Mouse (Mus musculus) T-cell, adult 2 months (primary cell): ENCODE data around the gene Olfr1396.

ENCODE experiments used
- DNase-seq: peaks from one replicate; pipeline ENCODE4 v3.0.0; 2022; ENCODE audit warnings: low spot score

The Olfr1396 gene

DNA sequence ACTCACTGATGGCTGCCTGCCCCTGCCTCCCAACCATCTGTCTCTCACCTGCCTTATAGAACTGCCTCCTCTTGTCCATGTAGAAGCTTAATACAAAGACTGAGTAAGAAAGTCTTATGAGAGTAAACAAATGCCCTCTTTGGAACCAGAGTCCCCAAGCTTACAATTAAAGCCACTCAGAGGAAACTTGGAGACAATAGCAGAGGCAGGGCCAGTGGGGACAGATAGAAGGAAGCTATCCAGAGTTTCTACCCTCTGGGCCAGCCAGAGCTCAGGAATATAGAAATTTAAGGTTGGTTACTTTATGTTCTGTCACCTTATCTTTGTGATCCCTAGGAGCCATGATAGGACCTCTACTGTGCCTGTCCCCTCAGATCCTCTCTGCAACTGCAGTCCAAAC lies at the start of gene Olfr1396:
Gene Olfr1396 (minus strand): TSS at position 101 of the 400 bp plus-strand sequence.
- no peak for DNase-seq

DNA sequence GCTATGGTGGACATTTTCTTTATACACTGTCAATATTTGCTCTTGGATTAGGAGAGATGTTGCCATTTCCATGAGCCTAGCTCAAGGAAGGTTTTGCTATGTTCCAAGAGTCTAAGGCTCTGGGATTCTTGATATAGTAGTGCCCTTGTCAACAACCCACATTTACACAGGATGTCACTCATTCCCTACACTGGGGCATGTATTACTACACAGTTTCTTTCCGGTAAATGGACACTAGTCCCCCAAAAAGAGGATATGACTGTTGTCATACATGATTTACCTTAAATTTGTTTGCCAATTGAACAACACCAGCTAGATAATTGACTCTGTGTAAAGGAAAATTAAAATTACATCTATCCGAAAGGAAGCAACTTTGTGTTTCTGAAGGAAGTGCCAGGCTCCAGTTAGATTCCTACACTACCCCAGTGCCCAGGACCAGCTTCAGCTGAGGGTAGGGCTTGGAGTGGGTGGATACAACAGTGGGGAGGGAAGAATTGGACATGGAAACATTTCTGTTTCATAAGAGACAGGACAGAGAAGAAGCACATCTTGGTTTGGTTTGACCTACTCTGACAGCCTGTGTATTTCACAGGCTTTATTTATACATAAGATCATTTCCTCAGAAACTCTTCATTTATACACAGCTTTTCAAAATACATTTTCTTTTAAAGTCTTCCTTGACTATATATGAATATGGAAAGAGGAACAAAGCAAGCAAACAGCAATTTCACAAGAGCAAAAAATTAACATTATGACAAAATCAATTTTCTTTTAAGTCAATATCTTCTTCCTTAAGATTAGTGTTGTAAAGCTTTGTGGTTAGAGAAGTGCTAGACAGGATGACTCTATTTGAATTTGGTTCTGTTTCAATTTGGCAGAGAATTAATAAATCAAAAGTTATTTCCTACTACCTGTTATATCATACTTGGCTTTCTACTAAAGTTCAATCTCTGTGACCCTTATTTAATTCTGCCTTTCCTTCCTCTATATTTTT lies 42.4 kb upstream of the Olfr1396 start:
- no peak for DNase-seq

- no peak for DNase-seq
These were observed 39.4 kb upstream of the Olfr1396 start, which contains the start of gene Olfr1394 for GRCm38 (mm10) chr11:49154077-49154476. TSS of gene Olfr1394 (plus strand) at chr11:49154377.

GRCm38 (mm10) chr11:49141974-49142373 lies 27.3 kb upstream of the Olfr1396 start, which contains the start of gene Olfr1395:
TSS of gene Olfr1395 (plus strand) at chr11:49142274.
- no peak for DNase-seq

- DNase-seq = no peak
These were observed 9.5 kb upstream of the Olfr1396 start for GRCm38 (mm10) chr11:49124169-49124568.

- no peak for DNase-seq
These were observed 5.0 kb upstream of the Olfr1396 start for GRCm38 (mm10) chr11:49119635-49120034.

DNA sequence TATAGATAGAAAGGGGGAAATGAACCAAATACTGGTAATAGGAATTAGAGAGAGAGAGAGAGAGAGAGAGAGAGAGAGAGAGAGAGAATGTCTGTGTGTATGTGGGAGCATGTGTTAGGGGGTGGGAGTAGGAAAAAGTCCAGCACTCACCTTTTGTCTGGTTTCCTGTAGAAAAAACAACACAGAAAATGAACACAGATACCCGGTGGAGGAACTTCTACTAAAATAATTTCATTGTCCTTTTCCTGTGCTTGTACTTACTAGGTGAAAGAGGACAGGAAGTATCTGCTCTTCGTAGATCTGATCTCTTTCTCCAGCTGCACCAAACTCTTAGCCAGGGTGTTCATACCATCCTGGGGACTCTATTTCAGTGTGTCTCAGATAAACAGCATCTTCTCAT lies 516 bp downstream of the Olfr1396 start:
- DNase-seq = no peak

GRCm38 (mm10) chr11:49112624-49113219 lies 2.0 kb downstream of the Olfr1396 start:
- DNase-seq = no peak

DNA sequence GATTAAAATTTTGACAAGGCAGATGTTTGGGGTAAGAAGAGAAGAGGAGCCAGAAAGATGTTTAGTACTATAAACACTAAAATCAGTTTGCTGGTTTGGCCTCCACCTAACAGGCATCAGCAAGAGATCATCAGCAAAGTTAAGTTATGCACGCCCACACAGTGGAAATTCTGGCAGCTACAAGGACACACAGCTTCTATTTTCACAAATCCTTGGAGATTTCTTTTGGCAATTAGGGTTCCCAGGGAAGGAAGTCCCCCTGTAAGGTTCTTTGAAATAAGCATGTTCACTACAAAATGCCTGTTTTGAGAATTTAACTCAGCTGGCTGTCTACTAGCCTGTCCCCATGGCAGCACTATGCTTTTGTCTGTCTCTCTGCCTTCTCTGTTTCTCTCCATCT lies 3.7 kb downstream of the Olfr1396 start:
- no peak for DNase-seq

DNA sequence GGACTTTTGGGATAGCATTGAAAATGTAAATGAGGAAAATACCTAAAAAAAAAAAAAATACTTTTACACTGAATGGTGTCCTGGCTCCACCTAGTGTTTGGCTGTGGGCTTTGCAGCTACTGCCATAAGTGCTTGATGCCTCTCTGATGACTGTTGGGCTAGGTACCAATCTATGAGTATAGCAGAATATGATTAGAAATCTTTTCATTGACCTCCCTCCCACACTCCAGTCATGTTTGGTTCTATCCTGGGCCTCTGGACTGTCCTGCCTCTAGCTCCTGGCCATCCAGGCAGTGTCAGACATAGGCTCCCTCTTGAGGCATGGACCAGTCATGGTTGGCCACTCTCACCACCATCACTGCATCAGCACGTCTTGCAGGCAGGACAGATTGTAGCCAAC lies 5.8 kb downstream of the Olfr1396 start:
- peak; percentile 48 for DNase-seq

DNA sequence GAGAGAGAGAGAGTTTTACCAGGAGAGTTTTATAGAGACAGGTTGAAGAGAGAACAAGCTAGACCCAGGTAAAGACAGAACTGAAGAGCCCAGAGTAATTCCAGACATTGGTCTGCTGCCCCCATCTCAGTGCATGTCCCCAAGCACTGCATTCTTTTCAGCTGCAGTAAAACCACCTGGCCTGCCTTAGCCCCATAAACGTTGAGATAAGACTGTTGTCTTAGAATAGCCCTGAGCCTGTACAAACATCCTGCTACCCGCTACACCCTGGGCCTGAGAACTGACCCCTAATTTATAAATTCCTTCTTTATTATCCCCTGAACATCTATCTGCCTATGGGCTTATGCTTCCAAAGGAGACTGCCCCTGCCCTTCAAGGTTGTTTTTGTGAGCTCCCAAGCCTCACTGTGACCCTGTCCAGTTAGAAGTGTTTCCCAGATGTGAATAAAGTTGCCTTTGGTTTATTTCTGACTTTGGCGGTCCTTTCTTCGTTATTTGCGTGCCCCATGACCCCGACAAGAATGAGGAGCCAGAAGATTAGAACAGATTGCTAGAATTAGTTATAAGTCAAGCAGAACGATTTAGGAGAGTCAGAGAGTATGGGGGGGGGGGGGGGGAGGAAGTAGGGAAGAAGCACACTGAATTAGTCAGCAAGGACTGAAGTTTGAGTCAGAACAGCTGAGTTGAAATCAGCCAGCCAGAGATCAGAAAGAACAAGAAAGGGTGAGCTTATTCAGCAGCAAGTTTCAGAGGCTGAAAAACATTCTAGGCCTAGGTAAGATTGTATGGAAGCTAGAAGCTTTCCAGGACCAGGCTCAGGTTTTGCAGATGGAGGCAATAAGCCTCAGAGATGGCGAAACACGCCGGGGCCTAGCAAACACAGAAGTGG lies 6.8 kb downstream of the Olfr1396 start:
- DNase-seq = no peak

DNA sequence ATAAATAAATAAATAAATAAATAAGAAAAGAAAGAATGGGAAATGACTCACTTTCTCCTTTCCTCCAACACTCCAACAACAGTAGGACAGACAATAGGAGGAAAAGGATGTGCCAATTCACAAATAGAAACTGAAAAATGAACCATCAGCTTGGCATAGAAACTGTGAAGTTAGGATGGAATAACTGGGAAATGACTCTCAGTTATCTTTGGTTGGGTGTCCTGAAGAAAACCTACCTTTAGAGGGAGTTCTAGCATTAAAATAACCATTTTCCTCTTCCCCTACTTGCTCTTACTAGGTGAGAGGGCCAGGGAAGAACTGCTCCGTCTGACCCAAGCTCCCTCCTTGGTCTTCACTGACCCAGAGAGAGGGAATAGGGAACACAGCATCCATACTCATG lies 8.9 kb downstream of the Olfr1396 start:
- DNase-seq = no peak

GRCm38 (mm10) chr11:49103047-49103693 lies 11.5 kb downstream of the Olfr1396 start:
- peak; percentile 87 for DNase-seq

- peak; percentile 71 for DNase-seq
These were observed 13.2 kb downstream of the Olfr1396 start for GRCm38 (mm10) chr11:49101500-49101899.

DNA sequence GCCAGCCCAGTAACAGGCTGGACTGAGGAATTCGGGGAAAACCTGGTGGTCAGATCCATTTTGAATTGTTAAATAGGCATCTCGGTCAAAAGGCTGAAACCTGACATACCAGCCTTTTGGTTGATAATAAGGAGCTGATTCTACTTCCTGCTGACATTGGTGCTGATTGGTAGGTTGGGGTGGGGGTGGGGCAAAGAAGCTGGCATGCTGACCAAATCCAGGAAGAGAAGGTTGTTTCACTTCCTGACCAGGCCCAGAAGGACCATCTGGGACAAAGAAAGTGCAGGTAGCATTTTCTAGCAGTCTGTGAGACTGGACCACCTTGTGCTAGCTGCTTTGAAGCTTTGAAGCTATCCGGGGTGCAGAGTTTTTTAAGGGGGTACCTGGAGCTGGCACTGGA lies 14.3 kb downstream of the Olfr1396 start:
- DNase-seq = no peak

DNA sequence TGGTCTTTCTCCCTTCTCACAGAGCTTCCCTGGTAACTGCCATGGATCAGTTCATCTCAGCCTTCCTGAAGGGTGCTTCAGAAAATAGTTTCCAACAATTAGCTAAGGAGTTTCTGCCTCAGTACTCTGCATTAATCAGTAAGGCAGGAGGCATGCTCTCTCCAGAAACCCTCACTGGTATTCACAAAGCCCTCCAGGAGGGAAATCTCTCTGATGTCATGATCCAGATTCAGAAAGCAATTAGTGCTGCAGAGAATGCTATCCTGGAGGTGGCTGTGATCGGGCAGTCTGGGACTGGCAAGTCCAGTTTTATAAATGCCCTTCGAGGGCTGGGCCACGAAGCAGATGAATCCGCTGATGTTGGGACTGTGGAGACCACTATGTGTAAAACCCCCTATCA lies 19.3 kb downstream of the Olfr1396 start:
- DNase-seq = no peak

DNA sequence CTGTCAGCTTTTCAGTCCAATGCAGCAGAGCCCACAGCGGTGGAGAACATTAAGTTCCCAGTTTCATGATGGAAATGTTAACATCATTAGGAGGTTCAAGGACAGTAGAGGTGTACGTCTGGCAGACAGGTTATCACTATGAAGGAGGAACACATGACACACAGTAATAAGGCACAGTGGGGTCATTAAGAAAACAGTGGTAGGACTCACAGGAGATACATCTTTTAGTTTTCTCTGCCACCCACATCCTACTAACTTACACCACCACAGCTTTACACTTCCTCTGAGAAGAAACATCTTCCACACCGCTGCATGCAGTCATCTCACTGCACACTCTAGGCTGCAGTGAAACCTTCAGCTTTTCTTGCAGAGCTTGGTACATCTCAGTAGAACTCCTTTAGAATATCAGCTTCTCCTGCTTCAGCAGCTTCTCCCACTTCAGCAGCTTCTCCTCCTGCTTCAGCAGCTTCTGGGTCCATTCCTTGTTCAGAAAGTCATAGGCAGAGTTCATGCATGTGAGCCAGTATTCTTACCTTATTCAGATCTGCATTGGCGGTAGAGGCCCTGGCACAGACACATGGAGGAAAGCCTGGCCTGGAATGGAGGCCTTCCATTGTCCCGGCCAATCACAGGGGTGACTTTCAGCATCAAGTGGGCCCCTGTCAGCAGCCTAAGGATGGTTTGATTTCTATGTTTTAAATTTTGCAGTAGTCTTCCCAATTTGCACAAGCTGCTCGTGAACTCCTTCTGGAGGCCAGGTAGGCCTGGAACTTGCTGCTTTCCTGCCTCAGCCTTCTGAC lies 20.6 kb downstream of the Olfr1396 start:
- DNase-seq = peak; percentile 76

DNA sequence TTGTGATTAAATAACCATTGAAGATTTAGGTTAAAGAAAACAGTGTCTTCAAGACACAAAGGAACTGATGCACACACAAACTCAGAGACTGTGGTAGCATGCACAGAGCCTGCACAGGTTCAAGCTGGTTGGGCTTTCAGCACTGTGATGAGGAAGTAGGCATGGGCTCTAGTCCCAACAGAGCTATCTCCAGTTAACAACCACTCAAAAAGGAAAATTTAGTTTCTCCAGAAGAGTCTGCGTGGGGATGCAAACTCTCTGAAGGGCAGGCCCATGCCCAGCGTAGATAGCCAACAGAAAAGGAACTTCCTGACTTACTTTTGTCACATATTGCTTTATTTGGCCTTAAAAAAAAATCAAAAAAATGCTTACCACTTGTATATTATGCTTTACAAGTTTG lies 21.9 kb downstream of the Olfr1396 start:
- DNase-seq = no peak

GRCm38 (mm10) chr11:49092053-49092586 lies 22.6 kb downstream of the Olfr1396 start:
- DNase-seq = no peak

DNA sequence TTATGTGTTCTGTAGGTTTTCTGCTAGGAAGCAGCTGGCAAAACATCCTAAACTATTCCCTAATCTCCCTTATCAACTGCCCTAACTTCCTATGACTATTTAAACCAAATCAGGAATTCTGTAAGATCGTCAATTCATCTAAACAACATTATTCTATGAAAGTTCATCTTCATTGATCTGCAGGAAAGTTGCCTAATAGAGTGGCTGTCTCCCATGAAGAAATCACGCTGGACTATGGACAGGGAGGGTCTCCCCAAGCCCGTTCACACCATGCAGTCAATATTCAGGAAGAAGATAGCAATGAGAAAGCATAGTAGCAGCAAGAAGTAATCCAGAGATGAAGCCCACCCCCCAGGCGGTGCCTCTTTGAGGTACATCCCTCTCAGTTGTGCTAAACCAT lies 23.5 kb downstream of the Olfr1396 start:
- DNase-seq = no peak
